Mouse (Mus musculus): ENCODE data around the gene Scn5a.

GRCm38 (mm10) chr9:119481612-119482011 is 97.2 kb downstream of the Scn5a start:
- TF ChIP-seq ZNF384 (IDR thresholded peaks at IDR 0.05; ENCODE audit: low read depth, low read length) (no peak), HCFC1 (IDR thresholded peaks at IDR 0.05; ENCODE audit: borderline replicate concordance, insufficient read depth, low read length) (no peak), ZC3H11A (IDR thresholded peaks at IDR 0.05; ENCODE audit: borderline replicate concordance, low read depth, low read length) (no peak)
